Mouse (Mus musculus) kidney, postnatal 0 days (tissue): ENCODE measurements at regions not wholly inside any gene's neighbourhood (a gene's known extent, or its start where the extent isn't known, plus 50 kb on each side); places are given as distances from the start of the nearest gene placed in this dataset.

Source experiments
- ATAC-seq: fragments of 200-750 bp; cut with Nextera tagmentation; replicated peaks from 2 replicates; pipeline ENCODE4 v1.8.0; 2017; ENCODE audit warnings: low read depth, moderate number of reproducible peaks, moderate TSS enrichment, moderate library complexity; ENCODE audit not compliant: low FRiP score
- DNase-seq: peaks from one replicate; pipeline ENCODE4 v3.0.0-alpha.2; 2016; ENCODE audit warnings: low spot score
- H3K27ac ChIP-seq: fragments of 300-500 bp; sonication (generic); 2 replicates; pipeline ENCODE4 v1.5.1; 2014; ENCODE audit warnings: mild to moderate bottlenecking
- H3K27me3 ChIP-seq: fragments of 300-500 bp; sonication (generic); 2 replicates; pipeline ENCODE4 v1.6.1; 2014; ENCODE audit warnings: low read length, mixed read lengths; ENCODE audit not compliant: insufficient read depth
- H3K36me3 ChIP-seq: fragments of 300-500 bp; sonication (generic); 2 replicates; pipeline ENCODE4 v1.6.1; 2014; ENCODE audit warnings: low read length, mixed read lengths; ENCODE audit not compliant: insufficient read depth
- H3K4me1 ChIP-seq: fragments of 300-500 bp; sonication (generic); replicated peaks from 2 replicates; pipeline ENCODE4 v1.6.1; 2014; ENCODE audit warnings: antibody characterized with exemption, low read length, mixed read lengths; ENCODE audit not compliant: insufficient read depth
- H3K4me2 ChIP-seq: fragments of 300-500 bp; sonication (generic); 2 replicates; pipeline ENCODE4 v1.6.1; 2014; ENCODE audit warnings: mild to moderate bottlenecking, low read length, moderate library complexity, mixed read lengths
- H3K4me3 ChIP-seq: fragments of 300-500 bp; sonication (generic); replicated peaks from 2 replicates; pipeline ENCODE4 v1.5.1; 2014; ENCODE audit warnings: low read depth, low read length
- H3K9ac ChIP-seq: fragments of 300-500 bp; sonication (generic); 2 replicates; pipeline ENCODE4 v1.6.1; 2014; ENCODE audit warnings: low read depth, low read length
- H3K9me3 ChIP-seq: fragments of 300-500 bp; sonication (generic); replicated peaks from 2 replicates; pipeline ENCODE4 v1.6.1; 2016; ENCODE audit warnings: low read length, inconsistent platforms, mixed read lengths
- CTCF ChIP-seq: IDR thresholded peaks from 2 replicates; pipeline ENCODE4 v1.5.1; 2016; ENCODE audit warnings: antibody characterized with exemption, low read depth, mild to moderate bottlenecking, moderate library complexity
- WGBS: fragments of 180-500 bp; shearing (Covaris S2); extraction: QIAGEN DNeasy Blood & Tissue Kit; methylation state at CpG from one replicate; pipeline ENCODE4 v1.1.7; 2014; 5-methylcytosine and 5-hydroxymethylcytosine counted together

GRCm38 (mm10) chr8:29836044-29836443, 2388.6 kb downstream of the Poteg start:
- H3K4me2 ChIP-seq, result no peak overlapping the region
- H3K27me3 ChIP-seq, result no peaks in the 10 kb centered on the region
- H3K9me3 ChIP-seq, result no peaks in the 10 kb centered on the region
- no peak overlapping the region for H3K9ac ChIP-seq
- WGBS, result 51% methylated on average over 2 of the region's 2 CpGs
- H3K4me3 ChIP-seq, result no peak overlapping the region
- H3K4me1 ChIP-seq, result no peaks in the 10 kb centered on the region
- TF ChIP-seq CTCF, result no peak
- no peak for ATAC-seq
- no peak overlapping the region for H3K27ac ChIP-seq
- H3K36me3 ChIP-seq, result no peaks in the 10 kb centered on the region
- peak; percentile 30 for DNase-seq
